Mouse (Mus musculus) E14TG2a.4 (cell line): ENCODE measurements around the gene Ypel5.

ENCODE experiments used
- CTCF ChIP-seq: conservative IDR thresholded peaks from 2 replicates; pipeline ENCODE4 v1.5.1; 2014; ENCODE audit warnings: low read length
- NANOG ChIP-seq: IDR thresholded peaks from 2 replicates; pipeline ENCODE4 v1.6.1; 2014; ENCODE audit warnings: borderline replicate concordance, low read length, mixed read lengths
- POU5F1 ChIP-seq: IDR thresholded peaks from 2 replicates; pipeline ENCODE4 v1.6.1; 2014; ENCODE audit warnings: low read length, borderline replicate concordance

GRCm38 (mm10) chr17:72813419-72814315 is 22.6 kb upstream of the Ypel5 start:
- TF ChIP-seq CTCF (peak; percentile 96), NANOG (no peak), POU5F1 (no peak)
